Comparison of ENCODE assay signal across 8 mouse cellular contexts in genomic region chr17:26947231-26948100, GRCm38 (mm10). TPM values are rescaled to one million over a fixed set of nuclear protein-coding genes. Genes with fewer than 3 reads are reported as not detected.
DNase-seq lines count a peak whose midpoint lies in the region; ATAC-seq and TF ChIP-seq lines count a peak whose summit lies in the region.

No protein-coding gene starts in this region.

- no peaks in the 10 kb centered on the region for H3K27me3 ChIP-seq in heart, postnatal 0 days (ENCODE audit: control insufficient read depth, insufficient read depth, low read length)
- no peaks in the 10 kb centered on the region for H3K27me3 ChIP-seq in forebrain, embryonic 14.5 days (replicated peaks; ENCODE audit: control insufficient read depth, insufficient read depth, low read length)
- H3K27me3 ChIP-seq in liver, embryonic 15.5 days = peaks cover 51% of the 10 kb centered on the region

- H3K9me3 ChIP-seq in heart, postnatal 0 days (replicated peaks; ENCODE audit: control insufficient read depth, low read length) = no peaks in the 10 kb centered on the region
- no peaks in the 10 kb centered on the region for H3K9me3 ChIP-seq in forebrain, embryonic 14.5 days (replicated peaks; ENCODE audit: control insufficient read depth, low read length)
- no peaks in the 10 kb centered on the region for H3K9me3 ChIP-seq in liver, embryonic 15.5 days (replicated peaks)

- no peak for TF ChIP-seq CTCF in heart, postnatal 0 days (IDR thresholded peaks at IDR 0.05; ENCODE audit: low read depth)

- intact Hi-C loops in heart, postnatal 10 days (cut with DNase I) = no loop called here
- intact Hi-C loops in gastrocnemius, postnatal 36 days (cut with DNase I) = loop anchor here (5.0 kb wide), 1 partner anchor 50 kb away; no protein-coding TSS in a partner anchor

- TF ChIP-seq EP300 in heart, postnatal 0 days (IDR thresholded peaks at IDR 0.05; ENCODE audit: low read depth) = no peak

- H3K36me3 ChIP-seq in heart, postnatal 0 days (replicated peaks; ENCODE audit: control insufficient read depth, insufficient read depth, low read length) = no peaks in the 10 kb centered on the region
- no peaks in the 10 kb centered on the region for H3K36me3 ChIP-seq in forebrain, embryonic 14.5 days (ENCODE audit: control insufficient read depth, insufficient read depth, low read length)
- no peaks in the 10 kb centered on the region for H3K36me3 ChIP-seq in liver, embryonic 15.5 days (replicated peaks)

- peak overlapping the region; percentile 69; the same call in 1 of the 2 replicates for H3K4me2 ChIP-seq in heart, postnatal 0 days (ENCODE audit: low read depth, low read length)
- H3K4me2 ChIP-seq in forebrain, embryonic 14.5 days (ENCODE audit: low read length) = peak overlapping the region; percentile 69
- H3K4me2 ChIP-seq in liver, embryonic 15.5 days = peak overlapping the region; percentile 85

- peak overlapping the region; percentile 65; the same call in 1 of the 2 replicates for H3K9ac ChIP-seq in heart, postnatal 0 days (replicated peaks; ENCODE audit: low read depth, low read length)
- H3K9ac ChIP-seq in forebrain, embryonic 14.5 days (ENCODE audit: low read length) = peak overlapping the region; percentile 37
- H3K9ac ChIP-seq in liver, embryonic 15.5 days = no peak overlapping the region

- H3K27ac ChIP-seq in heart, postnatal 0 days (ENCODE audit: low read depth) = no peak overlapping the region
- peak overlapping the region; percentile 85 for H3K27ac ChIP-seq in forebrain, embryonic 14.5 days (ENCODE audit: low read depth, low read length)
- H3K27ac ChIP-seq in liver, embryonic 15.5 days (replicated peaks) = no peak overlapping the region

- H3K4me3 ChIP-seq in heart, postnatal 0 days (ENCODE audit: low read depth, low read length) = no peak overlapping the region
- H3K4me3 ChIP-seq in forebrain, embryonic 14.5 days (ENCODE audit: low read depth, low read length) = peak overlapping the region; percentile 36
- peak overlapping the region; percentile 51 for H3K4me3 ChIP-seq in liver, embryonic 15.5 days (replicated peaks)

- ATAC-seq in heart, postnatal 0 days (ENCODE audit: insufficient read depth, low read depth) = no peak
- no peak for ATAC-seq in forebrain, embryonic 14.5 days
- no peak for ATAC-seq in liver, embryonic 15.5 days (ENCODE audit: insufficient read depth)

- WGBS in heart, postnatal 0 days = 76% methylated on average over 12 of the region's 12 CpGs
- 24% methylated on average over 12 of the region's 12 CpGs for WGBS in forebrain, embryonic 14.5 days
- WGBS in liver, embryonic 15.5 days (ENCODE audit: insufficient replicate concordance) = 73% methylated on average over 12 of the region's 12 CpGs

- peaks cover 24% of the 10 kb centered on the region for H3K4me1 ChIP-seq in heart, postnatal 0 days (ENCODE audit: control insufficient read depth, insufficient read depth)
- H3K4me1 ChIP-seq in forebrain, embryonic 14.5 days (ENCODE audit: control insufficient read depth, insufficient read depth, low read length) = peaks cover 61% of the 10 kb centered on the region
- peaks cover 64% of the 10 kb centered on the region for H3K4me1 ChIP-seq in liver, embryonic 15.5 days (replicated peaks)

- no peak for DNase-seq in heart, postnatal 0 days (ENCODE audit: low spot score)
- DNase-seq in heart, postnatal 10 days = no peak
- DNase-seq in ZHBTc4 (ENCODE audit: low read depth, low spot score) = peak; percentile 25
- DNase-seq in forebrain, embryonic 14.5 days (ENCODE audit: low spot score) = peak; percentile 70
- no peak for DNase-seq in c-Kit-positive CD71-positive TER-119-positive erythroid progenitor cells, embryonic 14.5 days (ENCODE audit: low spot score)
- DNase-seq in thymus, postnatal 25 days = no peak
- DNase-seq in gastrocnemius, postnatal 36 days = no peak

RNA-seq across cellular contexts. Expression of gene Syngap1, which starts 6.4 kb away (rescaled TPM):
- 4.3 and 6.6 TPM in 2 replicates for total RNA-seq in heart, postnatal 0 days (2014; rRNA removed; ENCODE audit: low replicate concordance)
- 0.41 and 0.45 TPM in 2 replicates for polyA plus RNA-seq in heart, postnatal 0 days (2015; fragmentation: Nextera tagmentation; extraction: Ambion mirVana)
- total RNA-seq in heart, postnatal 10 days (2021) = 10 to 100 TPM in 1 of 2 experiments, 1 to 10 TPM in 1; 9.3 to 10.8 TPM
- 4.2 and 4.9 TPM in 2 replicates for polyA plus RNA-seq in forebrain, embryonic 14.5 days (2014; fragmentation: Nextera tagmentation; extraction: Ambion mirVana)
- polyA plus RNA-seq in liver, embryonic 15.5 days (2015; fragmentation: Nextera tagmentation; extraction: Ambion mirVana) = 0.21 and 0.28 TPM in 2 replicates
- total RNA-seq in gastrocnemius, postnatal 36 days (2021) = 1 to 10 TPM; 3.4 to 3.5 TPM

RNA-seq across cellular contexts. Expression of gene Cuta, which starts 8.1 kb away (rescaled TPM):
- total RNA-seq in heart, postnatal 0 days (2014; rRNA removed; ENCODE audit: low replicate concordance) = 80.2 and 107 TPM in 2 replicates
- 180 and 193 TPM in 2 replicates for polyA plus RNA-seq in heart, postnatal 0 days (2015; fragmentation: Nextera tagmentation; extraction: Ambion mirVana)
- 100 to 1,000 TPM; 102 to 105 TPM for total RNA-seq in heart, postnatal 10 days (2021)
- 137 and 150 TPM in 2 replicates for polyA plus RNA-seq in forebrain, embryonic 14.5 days (2014; fragmentation: Nextera tagmentation; extraction: Ambion mirVana)
- polyA plus RNA-seq in liver, embryonic 15.5 days (2015; fragmentation: Nextera tagmentation; extraction: Ambion mirVana) = 85.9 and 86.7 TPM in 2 replicates
- total RNA-seq in gastrocnemius, postnatal 36 days (2021) = 10 to 100 TPM; 82.8 to 91.1 TPM

RNA-seq across cellular contexts. Expression of gene Phf1, which starts 14.6 kb away (rescaled TPM):
- total RNA-seq in heart, postnatal 0 days (2014; rRNA removed; ENCODE audit: low replicate concordance) = 13.7 and 16.3 TPM in 2 replicates
- 6.3 and 7.2 TPM in 2 replicates for polyA plus RNA-seq in heart, postnatal 0 days (2015; fragmentation: Nextera tagmentation; extraction: Ambion mirVana)
- 10 to 100 TPM; 10.1 to 12.4 TPM for total RNA-seq in heart, postnatal 10 days (2021)
- 10.0 and 12.1 TPM in 2 replicates for polyA plus RNA-seq in forebrain, embryonic 14.5 days (2014; fragmentation: Nextera tagmentation; extraction: Ambion mirVana)
- 1.8 and 2.6 TPM in 2 replicates for polyA plus RNA-seq in liver, embryonic 15.5 days (2015; fragmentation: Nextera tagmentation; extraction: Ambion mirVana)
- 1 to 10 TPM; 5.8 to 6.3 TPM for total RNA-seq in gastrocnemius, postnatal 36 days (2021)

RNA-seq across cellular contexts. Expression of gene Zbtb9, which starts 25.5 kb away (rescaled TPM):
- 4.0 and 10.9 TPM in 2 replicates for total RNA-seq in heart, postnatal 0 days (2014; rRNA removed; ENCODE audit: low replicate concordance)
- 5.0 and 5.4 TPM in 2 replicates for polyA plus RNA-seq in heart, postnatal 0 days (2015; fragmentation: Nextera tagmentation; extraction: Ambion mirVana)
- total RNA-seq in heart, postnatal 10 days (2021) = 1 to 10 TPM; 2.7 to 4.9 TPM
- polyA plus RNA-seq in forebrain, embryonic 14.5 days (2014; fragmentation: Nextera tagmentation; extraction: Ambion mirVana) = 9.1 and 10.0 TPM in 2 replicates
- polyA plus RNA-seq in liver, embryonic 15.5 days (2015; fragmentation: Nextera tagmentation; extraction: Ambion mirVana) = 5.0 and 5.8 TPM in 2 replicates
- total RNA-seq in gastrocnemius, postnatal 36 days (2021) = under 1 TPM in 1 of 2 experiments, not detected in 1; 0.94 TPM

RNA-seq across cellular contexts. Expression of gene Kifc5b, which starts 30.6 kb away (rescaled TPM):
- 4.5 and 4.8 TPM in 2 replicates for total RNA-seq in heart, postnatal 0 days (2014; rRNA removed; ENCODE audit: low replicate concordance)
- 0.93 and 1.5 TPM in 2 replicates for polyA plus RNA-seq in heart, postnatal 0 days (2015; fragmentation: Nextera tagmentation; extraction: Ambion mirVana)
- total RNA-seq in heart, postnatal 10 days (2021) = 1 to 10 TPM; 3.9 to 4.1 TPM
- polyA plus RNA-seq in forebrain, embryonic 14.5 days (2014; fragmentation: Nextera tagmentation; extraction: Ambion mirVana) = 2.4 and 3.0 TPM in 2 replicates
- polyA plus RNA-seq in liver, embryonic 15.5 days (2015; fragmentation: Nextera tagmentation; extraction: Ambion mirVana) = 5.2 and 5.9 TPM in 2 replicates
- total RNA-seq in gastrocnemius, postnatal 36 days (2021) = under 1 TPM; 0.49 to 0.64 TPM

Comparison
In these comparisons a context has a peak if more than half of its experiments do, and no peak if none do; other contexts are left out.
1. DNase-seq: peak in ZHBTc4 (single experiment) and forebrain, embryonic 14.5 days (single experiment); none in heart, postnatal 0 days (single experiment), heart, postnatal 10 days (0 of 2), c-Kit-positive CD71-positive TER-119-positive erythroid progenitor cells, embryonic 14.5 days (single experiment), thymus, postnatal 25 days (single experiment) and gastrocnemius, postnatal 36 days (0 of 2).
2. Peak in every context shown above with its lines, with median percentiles within 50 percentile points of each other: H3K4me2 ChIP-seq.